Mouse (Mus musculus) common myeloid progenitor, adult 5-6 weeks (primary cell): ENCODE results near the gene Ino80b. TPM values are rescaled to one million over a fixed set of nuclear protein-coding genes. Genes with fewer than 3 reads are reported as not detected.
"Not testable (repeated sequence)": the region's sequence is repeated elsewhere in the genome, so short reads cannot be mapped to it uniquely, and the experiment has no call there.

ENCODE experiments used
- ATAC-seq: replicated peaks from 2 replicates; pipeline ENCODE4 v1.8.0; 2016; ENCODE audit warnings: low read depth, mild to moderate bottlenecking, moderate TSS enrichment, inconsistent platforms; ENCODE audit not compliant: poor library complexity, severe bottlenecking
- total RNA-seq: library from RNA; stranded (forward); fragments of 200-1000, 187-1606 nt; gene quantifications from 2 replicates; pipeline ENCODE4 v1.2.3, GENCODE M21; 2017

Ino80b gene
- 40.2 and 58.8 TPM in 2 replicates for total RNA-seq

GRCm38 (mm10) chr6:83125331-83125730 lies at the start of gene Ino80b:
Ino80b (minus strand) TSS chr6:83125431.
- ATAC-seq = no peak

DNA sequence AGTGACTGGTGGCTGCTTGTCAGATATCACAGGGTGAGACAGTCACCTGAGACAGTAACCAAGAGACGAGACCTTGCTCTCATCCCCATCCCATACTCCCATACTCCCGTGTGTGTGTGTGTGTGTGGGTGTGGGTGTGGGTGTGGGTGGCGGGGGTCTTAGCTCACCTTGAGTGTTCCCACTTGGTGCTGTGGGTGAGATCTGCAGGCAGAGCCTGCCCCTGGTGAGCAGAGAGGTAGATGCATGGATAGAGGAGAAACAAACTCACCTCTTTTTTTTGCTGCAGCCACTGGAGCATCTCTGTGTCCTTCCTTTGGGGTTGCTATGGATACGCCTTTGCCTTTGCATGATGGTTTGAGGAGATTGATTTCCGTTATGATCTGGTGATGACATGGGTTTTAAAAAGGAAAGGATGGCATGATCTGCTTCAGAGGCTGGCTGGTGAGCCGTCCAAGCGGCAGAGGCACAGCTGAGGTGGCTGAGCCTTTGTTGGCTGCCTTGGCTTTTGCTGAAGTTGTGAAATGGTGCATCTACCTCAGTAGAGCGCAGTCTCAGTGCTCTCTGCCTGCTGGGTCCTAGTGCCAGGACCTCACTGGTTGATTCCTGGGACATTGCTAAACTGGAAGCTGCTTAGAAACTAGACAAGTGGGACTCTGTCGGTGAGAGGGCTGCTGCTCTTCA lies 47.1 kb upstream of the Ino80b start:
- ATAC-seq = no peak

GRCm38 (mm10) chr6:83171063-83171462 lies 45.8 kb upstream of the Ino80b start:
- no peak for ATAC-seq

- no peak for ATAC-seq
Measured at GRCm38 (mm10) chr6:83169872-83170271, 44.6 kb upstream of the Ino80b start.

DNA sequence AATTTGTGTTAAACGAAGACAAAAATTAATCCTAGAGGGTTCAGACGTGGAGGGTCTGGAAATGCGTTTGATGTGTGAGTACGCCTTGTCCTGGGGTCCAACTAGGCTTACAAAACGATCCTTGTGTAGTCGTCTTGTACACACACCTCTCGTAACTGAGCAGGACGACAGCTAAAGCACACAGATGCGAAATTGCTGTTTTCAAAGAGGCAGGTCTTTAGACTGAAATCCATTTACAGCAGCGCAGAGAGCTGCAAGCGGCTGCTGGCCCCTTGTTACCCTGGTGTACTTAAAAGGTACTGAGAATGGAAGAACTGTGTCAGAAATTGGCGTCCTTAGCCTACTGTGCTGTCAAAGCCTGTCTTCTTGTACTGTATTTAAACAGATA lies 41.0 kb upstream of the Ino80b start:
- ATAC-seq = peak; percentile 35

DNA sequence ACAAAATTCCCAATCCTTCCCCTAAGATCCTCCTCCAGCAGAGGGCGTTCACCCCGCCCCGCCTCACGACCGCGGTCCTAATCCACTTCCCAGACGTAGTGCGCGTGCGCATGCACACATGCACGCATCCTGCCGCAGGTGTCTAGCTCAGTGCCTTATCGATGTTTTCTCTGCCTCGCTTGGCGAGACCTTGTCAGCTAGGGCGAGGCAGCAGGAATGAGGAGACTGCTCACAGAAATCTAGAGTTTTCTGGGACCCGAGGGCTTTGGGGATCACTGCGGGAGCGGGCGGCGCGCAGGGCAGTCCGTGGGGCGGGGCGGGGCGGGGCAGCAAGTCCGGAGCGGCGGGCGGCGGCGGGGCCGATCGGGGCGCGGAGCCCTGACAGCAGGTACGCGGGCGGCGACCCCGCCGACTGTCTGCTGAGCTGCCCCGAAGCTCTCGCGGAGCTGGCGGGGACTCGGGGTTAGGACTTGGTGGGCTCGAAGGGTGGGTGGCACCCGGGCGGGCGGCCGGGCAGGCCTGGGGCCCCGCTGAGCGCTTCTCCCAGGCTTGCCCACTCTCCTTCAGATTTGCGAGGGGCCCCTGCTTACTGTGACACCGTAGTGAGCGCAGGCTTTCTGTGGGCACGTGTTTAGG lies 40.5 kb upstream of the Ino80b start, which contains the start of gene Dctn1:
TSS of gene Dctn1 (plus strand) at position 314 of the 636 bp plus-strand sequence.
- ATAC-seq = peak; percentile 89

DNA sequence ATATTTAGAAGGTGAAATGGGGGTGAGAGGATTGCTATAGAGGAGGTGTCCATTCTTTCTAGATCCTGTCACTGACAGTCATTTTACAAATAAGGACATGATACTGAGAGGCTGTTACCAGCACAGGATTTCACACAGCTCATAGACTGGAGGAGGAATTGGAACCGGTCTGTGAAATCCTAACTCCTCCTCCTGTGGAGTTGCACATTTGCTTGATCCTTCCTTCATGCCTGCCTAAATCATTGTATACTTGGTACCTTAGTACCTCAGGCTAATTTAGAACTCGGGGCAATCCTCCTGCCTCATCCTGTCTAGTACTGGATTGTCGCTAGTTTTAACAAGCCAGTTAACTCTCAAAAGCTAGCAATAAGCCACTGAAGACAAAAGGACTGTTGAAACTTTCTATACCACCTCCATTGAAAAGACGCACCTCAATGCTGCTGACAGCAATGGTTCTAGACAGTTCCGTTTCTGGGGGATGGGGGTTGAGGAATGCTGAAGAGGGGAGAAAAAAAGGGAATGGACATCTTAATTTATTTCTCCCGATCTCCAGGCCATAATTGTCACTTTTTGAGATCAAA lies 39.9 kb upstream of the Ino80b start:
- peak; percentile 16 for ATAC-seq

- 0 out of 2 replicates have a peak, but pooled peaks have one; percentile 9 for ATAC-seq
Measured at GRCm38 (mm10) chr6:83162701-83163100, 37.5 kb upstream of the Ino80b start.

DNA sequence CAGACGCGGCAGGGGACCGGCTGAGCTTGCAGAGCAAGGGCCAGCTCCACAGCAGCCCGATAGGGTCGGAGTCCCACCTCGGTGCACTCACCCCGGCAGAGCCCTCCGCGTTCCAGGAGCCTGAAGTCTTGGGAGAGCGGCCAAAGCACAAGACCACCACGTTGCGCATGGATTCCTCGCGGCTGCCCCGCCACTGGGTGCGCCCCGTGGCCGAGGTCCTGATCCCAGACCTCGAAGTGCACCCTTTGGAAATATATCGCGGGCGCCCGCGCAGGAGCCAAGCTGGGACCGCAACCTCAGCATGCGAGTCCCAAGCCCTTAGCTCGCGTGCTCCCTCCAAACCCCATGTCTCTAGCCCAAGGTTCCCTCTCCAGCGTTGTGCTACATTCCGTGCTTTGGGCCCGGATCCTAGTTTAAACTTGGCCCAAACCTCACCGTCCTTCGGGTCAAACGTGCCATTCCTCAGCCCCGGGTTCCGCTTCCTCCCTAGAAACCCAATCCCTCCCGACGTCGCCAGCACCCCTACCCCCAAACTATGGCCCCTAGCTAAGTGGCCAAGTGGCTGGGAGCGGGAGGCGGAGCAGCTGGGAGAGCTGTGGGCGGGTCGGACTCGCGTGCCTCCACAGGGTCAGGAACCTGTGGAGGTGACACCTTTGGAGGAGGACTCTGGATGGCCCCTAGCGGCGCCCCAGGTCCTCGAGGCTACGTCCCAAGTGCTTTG lies 36.9 kb upstream of the Ino80b start:
- ATAC-seq = no peak

- ATAC-seq = no peak
Measured at GRCm38 (mm10) chr6:83161442-83161841, 36.2 kb upstream of the Ino80b start.

GRCm38 (mm10) chr6:83159456-83159855 lies 34.2 kb upstream of the Ino80b start:
- ATAC-seq = not testable (repeated sequence)

DNA sequence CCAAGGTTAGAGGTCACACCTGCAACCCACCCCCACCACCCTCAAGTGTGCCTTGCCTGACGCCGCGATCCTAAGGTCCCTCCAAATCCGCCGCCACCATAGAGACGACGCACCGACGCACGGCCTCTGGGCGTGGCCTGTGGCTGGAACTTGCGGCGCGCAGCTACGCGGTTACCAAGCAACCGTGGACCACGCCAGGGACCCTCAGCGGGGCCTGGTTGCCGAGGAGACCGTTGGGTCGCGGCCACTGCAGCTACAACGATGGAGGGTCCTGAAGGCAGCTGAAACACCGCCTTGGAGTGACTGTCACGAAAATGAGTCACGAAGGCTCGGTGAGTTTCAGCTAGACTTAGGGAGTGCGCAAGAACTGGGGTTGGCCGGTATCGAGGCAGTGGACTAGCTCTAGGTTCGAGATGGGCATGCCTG lies 31.0 kb upstream of the Ino80b start, which contains the start of the genes Wdr54 and 1700003E16Rik:
TSS of gene Wdr54 (minus strand) at position 139 of the 426 bp plus-strand sequence.
TSS of gene 1700003E16Rik (plus strand) at position 146 of the 426 bp plus-strand sequence.
- ATAC-seq = peak; percentile 77

GRCm38 (mm10) chr6:83155552-83156238 lies 30.5 kb upstream of the Ino80b start:
- ATAC-seq = 0 out of 2 replicates have a peak, but pooled peaks have one; percentile 19

DNA sequence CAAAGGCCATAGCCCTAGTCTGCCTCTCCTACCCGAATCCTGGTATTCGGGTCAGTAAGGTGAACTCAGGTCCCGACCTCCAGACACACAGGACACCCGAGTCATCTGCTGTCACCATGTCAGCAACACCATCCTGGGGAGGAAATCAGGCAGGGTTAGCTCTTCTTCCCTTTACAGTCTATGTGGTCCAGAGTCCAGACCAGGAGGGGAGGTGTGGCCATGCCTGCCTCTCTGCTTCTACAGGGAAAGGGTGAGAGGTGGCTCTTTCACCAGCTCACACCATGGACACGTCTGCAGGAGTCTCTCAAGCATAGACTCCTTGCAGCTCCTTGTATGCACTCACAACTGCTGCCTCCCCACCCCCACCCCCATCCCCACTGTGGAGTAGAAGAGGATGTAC lies 28.3 kb upstream of the Ino80b start:
- no peak for ATAC-seq

DNA sequence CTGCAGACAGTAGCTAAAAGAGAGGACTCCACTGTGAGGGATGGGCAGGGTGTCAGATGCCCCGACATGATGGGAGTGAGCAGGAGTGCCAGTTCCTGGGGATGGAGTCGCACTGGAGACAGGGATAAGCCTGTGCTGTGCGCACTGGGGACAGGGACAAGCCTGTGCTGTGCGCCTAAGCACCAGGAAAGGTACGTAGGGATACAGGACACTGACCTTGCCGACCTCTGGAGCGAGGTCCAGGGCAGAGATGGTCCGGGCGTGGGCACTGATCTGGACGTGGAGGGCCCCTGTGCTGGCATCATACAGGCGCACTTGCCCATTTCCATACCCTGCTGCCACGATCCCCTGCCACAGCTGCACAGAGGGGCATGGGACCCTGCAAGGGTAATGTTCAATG lies 27.8 kb upstream of the Ino80b start:
- no peak for ATAC-seq

DNA sequence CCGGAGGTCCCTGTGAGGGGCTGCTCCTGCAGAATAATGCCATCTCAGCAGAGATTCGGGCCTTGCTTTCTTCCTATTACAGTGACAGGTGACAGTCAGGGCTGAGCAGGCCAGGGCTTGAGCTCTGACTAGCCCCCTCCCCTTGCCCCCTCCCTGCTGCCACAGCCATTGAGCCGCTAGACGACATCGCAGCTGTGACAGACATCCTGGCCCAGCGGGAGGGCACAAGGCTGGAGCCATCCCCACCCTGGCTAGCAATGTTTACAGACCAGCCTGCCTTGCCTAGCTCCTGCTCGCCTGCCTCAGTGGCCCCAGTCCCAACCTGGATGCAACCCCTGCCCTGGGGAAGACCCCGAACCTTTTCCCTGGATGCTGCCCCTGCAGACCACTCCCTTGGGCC lies 26.5 kb upstream of the Ino80b start:
- ATAC-seq = no peak

- ATAC-seq = no peak
Measured at GRCm38 (mm10) chr6:83147280-83147679, 22.0 kb upstream of the Ino80b start.

- ATAC-seq = no peak
Measured at GRCm38 (mm10) chr6:83145805-83146204, 20.6 kb upstream of the Ino80b start.

DNA sequence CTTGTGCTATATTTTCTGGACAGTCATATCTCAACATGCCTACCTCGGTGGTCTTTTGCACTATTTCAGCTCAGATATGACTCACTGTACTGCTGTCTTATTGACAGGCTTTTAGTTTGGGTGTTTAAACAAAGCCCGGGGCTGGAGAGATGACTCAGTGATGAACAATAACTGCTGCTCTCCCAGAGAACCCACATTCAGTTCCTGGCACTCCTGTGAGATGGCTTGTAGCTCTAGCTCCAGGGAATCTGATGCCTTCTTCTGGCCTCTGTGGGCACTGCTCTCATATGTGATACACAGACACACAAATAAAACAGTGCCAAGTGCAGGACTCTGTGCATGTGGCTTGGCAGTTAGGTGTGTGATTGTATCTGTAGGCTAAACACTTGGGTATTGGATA lies 20.0 kb upstream of the Ino80b start:
- no peak for ATAC-seq

DNA sequence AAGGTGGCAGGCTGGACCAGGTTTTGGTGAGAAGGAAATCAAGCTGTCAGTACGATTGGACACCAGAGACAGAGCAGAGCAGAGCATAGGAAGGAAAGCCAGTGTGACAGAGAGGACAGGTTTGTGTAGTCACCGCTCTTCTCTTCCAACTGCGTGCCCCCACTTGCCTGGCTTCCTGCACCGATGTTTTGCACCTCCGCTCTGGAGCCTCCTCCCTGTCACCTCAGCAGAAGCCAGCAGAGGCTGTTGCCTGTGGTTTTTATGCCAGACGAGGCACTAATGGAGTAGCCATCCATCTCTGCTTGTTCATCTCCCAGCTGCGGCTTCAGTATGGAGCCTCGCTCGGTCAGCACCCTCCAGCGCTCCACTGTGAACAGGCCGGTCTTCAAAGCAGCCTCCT lies 17.7 kb upstream of the Ino80b start:
- no peak for ATAC-seq
